Mouse (Mus musculus) lung, postnatal 0 days (tissue): ENCODE measurements around the gene Rngtt. TPM values are rescaled to one million over a fixed set of nuclear protein-coding genes. Genes with fewer than 3 reads are reported as not detected.
A peak's percentile ranks its signal among the peaks of the same experiment; 100 is the strongest.

ENCODE experiments used
- ATAC-seq: fragments of 200-750 bp; cut with Nextera tagmentation; 2 replicates; pipeline ENCODE4 v1.8.0; 2017; ENCODE audit warnings: moderate library complexity
- DNase-seq: peaks from one replicate; pipeline ENCODE4 v3.0.0-alpha.2; 2016; ENCODE audit warnings: low spot score
- H3K27ac ChIP-seq: fragments of 300-500 bp; sonication (generic); 2 replicates; pipeline ENCODE4 v1.5.1; 2014; ENCODE audit warnings: antibody characterized with exemption, mild to moderate bottlenecking, low read length, mixed read lengths
- H3K27me3 ChIP-seq: fragments of 300-500 bp; sonication (generic); replicated peaks from 2 replicates; pipeline ENCODE4 v1.6.1; 2014; ENCODE audit warnings: low read length, mixed read lengths; ENCODE audit not compliant: insufficient read depth
- H3K36me3 ChIP-seq: fragments of 300-500 bp; sonication (generic); 2 replicates; pipeline ENCODE4 v1.6.1; 2014; ENCODE audit warnings: low read length, mixed read lengths; ENCODE audit not compliant: insufficient read depth
- H3K4me1 ChIP-seq: fragments of 300-500 bp; sonication (generic); 2 replicates; pipeline ENCODE4 v1.6.1; 2014; ENCODE audit warnings: antibody characterized with exemption, low read depth, low read length, mixed read lengths; ENCODE audit not compliant: insufficient read depth
- H3K4me2 ChIP-seq: fragments of 300-500 bp; sonication (generic); replicated peaks from 2 replicates; pipeline ENCODE4 v1.6.1; 2014; ENCODE audit warnings: low read depth, mild to moderate bottlenecking, low read length, moderate library complexity, mixed read lengths
- H3K4me3 ChIP-seq: fragments of 300-500 bp; sonication (generic); 2 replicates; pipeline ENCODE4 v1.5.1; 2014; ENCODE audit warnings: low read depth, low read length
- H3K9ac ChIP-seq: fragments of 300-500 bp; sonication (generic); replicated peaks from 2 replicates; pipeline ENCODE4 v1.6.1; 2014; ENCODE audit warnings: low read depth, mild to moderate bottlenecking
- H3K9me3 ChIP-seq: fragments of 300-500 bp; sonication (generic); 2 replicates; pipeline ENCODE4 v1.6.1; 2016; ENCODE audit warnings: low read length, mixed read lengths
- CTCF ChIP-seq: IDR thresholded peaks from 2 replicates; pipeline ENCODE4 v1.5.1; 2016; ENCODE audit warnings: antibody characterized with exemption, mild to moderate bottlenecking
- EP300 ChIP-seq: IDR thresholded peaks from 2 replicates; pipeline ENCODE4 v1.6.1; 2016; ENCODE audit warnings: antibody characterized with exemption, mild to moderate bottlenecking, control low read depth
- WGBS: fragments of 180-500 bp; shearing (Covaris S2); extraction: QIAGEN DNeasy Blood & Tissue Kit; methylation state at CpG from one replicate; pipeline ENCODE4 v1.1.7; 2014; 5-methylcytosine and 5-hydroxymethylcytosine counted together
- polyA plus RNA-seq: library from polyadenylated mRNA; unstranded; fragments of >200 nt; fragmentation: Nextera tagmentation; extraction: Ambion mirVana; gene quantifications from 2 replicates; pipeline ENCODE4 v1.2.1, GENCODE M21; 2015

The Rngtt gene
- polyA plus RNA-seq, 1 experiment from 2014 or later = 9.4 TPM

DNA sequence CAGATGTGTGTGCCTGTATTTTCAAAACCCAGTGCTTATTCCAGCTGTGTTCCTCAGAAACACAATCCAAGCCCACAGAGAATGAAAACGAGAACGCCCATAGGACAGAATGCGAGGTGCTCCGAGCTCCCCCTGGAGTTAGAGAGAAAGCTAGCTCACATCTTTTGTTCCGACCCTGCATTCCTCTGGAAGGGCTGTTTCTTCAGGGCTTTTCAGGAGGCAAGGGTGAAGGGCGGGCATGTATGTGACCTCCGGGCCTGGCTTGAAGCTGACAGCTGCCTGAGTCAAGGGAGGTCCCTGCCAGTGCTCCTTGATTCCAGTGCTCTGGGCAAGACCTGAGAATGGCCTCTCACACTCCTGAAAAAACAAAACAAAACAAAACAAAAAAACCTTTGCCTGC is 216.0 kb downstream of the Rngtt start:
- TF ChIP-seq EP300 = no peak
- peak; percentile 30 for TF ChIP-seq CTCF
- H3K9ac ChIP-seq = no peak overlapping the region
- no peak overlapping the region for H3K27ac ChIP-seq
- 57% methylated on average over 7 of the region's 7 CpGs for WGBS
- H3K4me2 ChIP-seq = no peak overlapping the region
- H3K36me3 ChIP-seq = no peaks in the 10 kb centered on the region
- H3K4me3 ChIP-seq = no peak overlapping the region
- ATAC-seq (no peak), DNase-seq (no peak)
- no peaks in the 10 kb centered on the region for H3K27me3 ChIP-seq
- no peaks in the 10 kb centered on the region for H3K9me3 ChIP-seq
- H3K4me1 ChIP-seq = no peaks in the 10 kb centered on the region

DNA sequence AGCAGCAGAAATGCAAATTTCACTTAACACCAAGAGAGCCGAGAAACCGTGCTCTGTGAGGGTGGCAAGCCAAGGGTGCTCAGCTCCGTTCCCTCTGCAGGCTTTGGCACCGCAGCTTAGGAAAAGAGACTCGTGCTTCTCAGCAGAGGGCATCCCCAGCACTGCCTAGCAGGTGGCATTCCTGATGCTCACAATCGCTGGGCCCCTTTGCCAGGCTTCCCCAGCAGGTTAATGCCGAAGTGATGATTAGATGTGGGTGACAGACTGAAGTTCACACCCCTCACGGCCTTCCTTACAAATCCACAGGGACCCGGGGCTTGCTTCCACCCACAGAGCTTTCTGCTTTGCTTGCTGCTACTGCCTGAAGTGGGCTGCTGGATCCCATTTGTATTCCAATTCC is 216.6 kb downstream of the Rngtt start:
- H3K4me3 ChIP-seq = no peak overlapping the region
- no peak for ATAC-seq
- 36% methylated on average over 9 of the region's 9 CpGs for WGBS
- no peak for TF ChIP-seq EP300
- TF ChIP-seq CTCF = no peak
- no peak overlapping the region for H3K9ac ChIP-seq
- H3K27me3 ChIP-seq = no peaks in the 10 kb centered on the region
- no peaks in the 10 kb centered on the region for H3K36me3 ChIP-seq
- no peaks in the 10 kb centered on the region for H3K9me3 ChIP-seq
- no peak for DNase-seq
- no peaks in the 10 kb centered on the region for H3K4me1 ChIP-seq
- H3K4me2 ChIP-seq = no peak overlapping the region
- H3K27ac ChIP-seq = no peak overlapping the region

DNA sequence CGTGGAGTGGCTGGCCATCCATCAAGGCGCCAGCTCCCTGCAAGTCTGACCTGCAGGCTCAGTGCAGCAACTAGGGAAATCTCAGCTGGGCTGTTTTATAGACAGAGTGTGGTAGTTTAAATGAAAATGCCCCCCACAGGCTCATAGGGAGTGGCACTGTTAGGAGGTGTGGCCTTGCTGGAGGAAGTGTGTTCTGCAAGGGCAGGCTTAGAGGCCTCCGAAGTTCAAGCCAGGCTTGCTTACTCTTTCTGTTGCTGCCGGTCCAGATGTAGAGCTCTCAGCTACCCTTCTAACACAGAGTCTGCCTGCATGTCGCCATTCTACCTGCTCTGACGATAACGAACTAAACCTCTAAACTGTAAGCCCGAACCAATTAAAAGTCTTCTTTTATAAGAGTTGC is 222.5 kb downstream of the Rngtt start:
- no peak overlapping the region for H3K4me2 ChIP-seq
- no peak for TF ChIP-seq EP300
- TF ChIP-seq CTCF = no peak
- H3K27ac ChIP-seq = no peak overlapping the region
- ATAC-seq = no peak
- no peaks in the 10 kb centered on the region for H3K9me3 ChIP-seq
- H3K4me3 ChIP-seq = no peak overlapping the region
- DNase-seq = no peak
- H3K27me3 ChIP-seq = no peaks in the 10 kb centered on the region
- H3K36me3 ChIP-seq = no peaks in the 10 kb centered on the region
- no peak overlapping the region for H3K9ac ChIP-seq
- H3K4me1 ChIP-seq = no peaks in the 10 kb centered on the region
- 72% methylated on average over 8 of the region's 8 CpGs for WGBS

DNA sequence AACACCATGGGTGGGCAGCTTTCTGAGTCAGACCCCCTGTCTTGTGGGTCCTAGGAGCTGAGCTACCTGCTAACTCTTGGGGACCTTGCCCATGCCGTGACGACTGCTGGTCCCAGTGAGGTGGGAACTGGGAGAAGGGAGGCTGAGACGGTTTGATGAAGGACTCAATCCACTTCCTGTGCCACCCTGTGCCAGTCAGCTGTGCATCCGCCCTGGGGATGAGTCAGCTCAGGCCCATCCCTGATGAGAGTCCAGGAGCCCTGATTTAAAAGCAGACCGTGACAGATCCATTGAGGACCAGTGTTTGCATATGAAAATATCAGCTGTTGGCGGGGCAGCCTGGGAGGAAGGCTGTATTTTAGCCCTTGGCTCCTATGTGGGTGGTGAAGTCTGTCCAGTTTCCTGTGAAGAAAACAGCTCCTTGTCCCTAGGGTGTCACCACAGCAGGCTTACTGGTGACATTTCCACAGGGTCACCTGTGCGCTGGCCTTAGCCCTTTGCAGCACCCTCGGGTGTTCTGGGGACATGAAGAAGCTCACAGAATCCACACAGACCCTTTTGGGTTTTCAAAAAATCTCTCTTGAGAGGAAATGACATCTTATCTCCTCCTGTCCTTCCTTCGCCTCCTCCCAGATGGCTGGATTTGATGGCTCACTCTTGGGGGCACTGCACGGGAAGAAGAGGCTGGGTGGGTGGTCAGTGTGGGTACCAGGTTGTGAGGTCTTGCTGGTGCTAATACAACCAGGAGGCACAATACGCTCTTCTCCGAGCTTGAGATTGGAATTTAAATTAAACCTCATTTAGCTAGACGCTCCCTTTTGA is 234.9 kb downstream of the Rngtt start:
- H3K4me1 ChIP-seq = no peaks in the 10 kb centered on the region
- no peak overlapping the region for H3K4me2 ChIP-seq
- ATAC-seq (no peak), DNase-seq (no peak)
- no peaks in the 10 kb centered on the region for H3K9me3 ChIP-seq
- no peak overlapping the region for H3K9ac ChIP-seq
- no peak overlapping the region for H3K27ac ChIP-seq
- no peaks in the 10 kb centered on the region for H3K27me3 ChIP-seq
- TF ChIP-seq EP300 (no peak), CTCF (no peak)
- no peaks in the 10 kb centered on the region for H3K36me3 ChIP-seq
- H3K4me3 ChIP-seq = no peak overlapping the region
- 66% methylated on average over 13 of the region's 13 CpGs for WGBS

DNA sequence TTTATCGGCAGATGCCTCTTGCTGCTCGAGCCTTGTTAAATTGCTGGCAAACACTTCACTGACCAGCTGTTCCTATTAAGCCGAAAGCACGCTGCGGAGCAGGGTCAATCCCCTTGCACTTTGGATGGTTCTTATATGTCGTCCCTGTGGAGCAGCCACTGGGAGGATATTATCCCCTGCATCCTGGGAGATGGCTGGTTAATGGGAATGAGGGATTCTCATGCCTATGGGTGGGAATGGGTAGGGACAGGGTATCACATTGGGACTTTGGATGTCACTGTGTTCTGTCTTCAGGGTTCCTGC is 235.4 kb downstream of the Rngtt start:
- DNase-seq = peak; percentile 57
- Histone ChIP-seq H3K36me3 (no peaks in the 10 kb centered on the region), H3K9ac (no peak overlapping the region), H3K4me2 (no peak overlapping the region), H3K9me3 (no peaks in the 10 kb centered on the region), H3K27me3 (no peaks in the 10 kb centered on the region), H3K4me1 (no peaks in the 10 kb centered on the region), H3K4me3 (no peak overlapping the region), H3K27ac (no peak overlapping the region)
- TF ChIP-seq EP300 (no peak), CTCF (no peak)
- 37% methylated on average over 6 of the region's 6 CpGs for WGBS
- peak; percentile 48; the same call in 1 of the 2 replicates for ATAC-seq

DNA sequence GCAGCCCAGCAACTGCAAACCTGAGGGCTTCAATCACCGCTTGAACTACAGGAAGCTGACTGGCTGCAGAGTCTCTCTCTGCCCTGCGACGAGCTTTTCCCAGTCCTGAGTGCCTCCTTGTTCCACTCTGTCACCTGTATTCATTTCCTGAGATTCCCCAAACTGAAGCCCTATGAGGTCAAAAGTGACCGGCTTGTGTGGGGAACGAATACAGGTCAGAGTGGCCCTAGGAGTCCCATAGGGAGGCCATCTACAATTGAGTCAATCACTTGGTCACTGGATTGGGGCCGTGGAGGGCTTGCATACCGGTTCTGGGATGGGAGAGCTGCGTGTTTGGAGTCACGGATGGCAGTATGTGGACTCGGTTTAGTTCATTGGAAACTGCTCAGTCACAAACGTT is 236.2 kb downstream of the Rngtt start:
- H3K36me3 ChIP-seq = no peaks in the 10 kb centered on the region

More for the DNA sequence above, 236.2 kb downstream of the Rngtt start:
- H3K9me3 ChIP-seq = no peaks in the 10 kb centered on the region
- DNase-seq (no peak), ATAC-seq (no peak)
- WGBS = 69% methylated on average over 11 of the region's 11 CpGs
- no peaks in the 10 kb centered on the region for H3K27me3 ChIP-seq
- H3K4me3 ChIP-seq = no peak overlapping the region
- H3K27ac ChIP-seq = no peak overlapping the region
- no peak for TF ChIP-seq EP300
- TF ChIP-seq CTCF = no peak
- H3K4me2 ChIP-seq = no peak overlapping the region
- no peak overlapping the region for H3K9ac ChIP-seq
- H3K4me1 ChIP-seq = no peaks in the 10 kb centered on the region
